Mouse (Mus musculus): ENCODE measurements around the gene Spg21. TPM values are rescaled to one million over a fixed set of nuclear protein-coding genes. Genes with fewer than 3 reads are reported as not detected.

The Spg21 gene
- polyA plus RNA-seq, 1 experiment from 2014 or later, result 99.2 TPM

- Histone ChIP-seq H3K27ac (ENCODE audit: low read length) (no peak overlapping the region), H3K4me1 (replicated peaks; ENCODE audit: control insufficient read depth, insufficient read depth, low read length) (peaks cover 12% of the 10 kb centered on the region; the same call in 1 of the 2 replicates), H3K4me2 (ENCODE audit: low read depth, low read length) (no peak overlapping the region), H3K4me3 (ENCODE audit: low read length) (no peak overlapping the region), H3K9ac (ENCODE audit: low read length) (no peak overlapping the region), H3K9me3 (ENCODE audit: control insufficient read depth, low read length) (no peaks in the 10 kb centered on the region), H3K27me3 (ENCODE audit: control insufficient read depth, insufficient read depth, low read depth, low read length) (no peaks in the 10 kb centered on the region), H3K36me3 (ENCODE audit: control insufficient read depth, insufficient read depth, low read length) (no peaks in the 10 kb centered on the region)
- peak; percentile 59 for ATAC-seq (ENCODE audit: low read depth)
- WGBS, result 37% methylated on average over 8 of the region's 8 CpGs
Measured at GRCm38 (mm10) chr9:65502146-65502545, 41.4 kb downstream of the Spg21 start.

DNA sequence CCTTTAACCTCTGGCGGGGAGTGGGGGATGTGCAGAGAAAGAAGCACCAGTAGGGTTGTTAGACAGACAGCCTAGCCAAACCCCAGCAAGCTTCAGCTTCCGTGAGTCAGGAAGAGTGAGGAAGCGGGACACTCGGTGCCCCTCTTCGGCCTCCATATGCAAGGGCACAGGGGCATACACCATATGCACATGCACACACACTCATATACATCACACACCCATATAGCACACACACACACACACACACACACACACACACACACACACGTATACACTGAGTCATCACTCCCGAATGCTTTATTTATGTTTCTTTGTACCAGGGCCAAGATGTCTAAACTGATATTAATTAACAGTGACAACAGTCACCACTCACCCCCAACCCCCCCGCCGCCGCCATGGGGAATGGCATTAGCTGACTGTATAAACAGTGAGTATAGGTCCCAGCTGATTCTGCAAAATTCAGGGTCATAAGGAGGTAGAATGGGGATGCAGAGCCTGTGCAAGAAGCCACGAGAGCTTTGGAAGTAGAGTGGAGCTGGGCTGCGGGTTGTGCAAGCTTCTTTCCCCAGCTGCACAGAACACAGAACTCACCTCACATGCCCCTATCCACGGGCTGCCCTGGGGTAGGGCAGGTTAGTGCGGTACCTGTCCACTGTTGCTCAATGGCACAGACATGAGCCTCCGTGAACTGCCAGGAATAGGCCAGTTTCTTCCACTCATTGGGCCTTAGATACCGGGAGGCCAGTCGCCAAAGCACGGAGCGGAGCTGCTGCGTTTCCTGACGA lies 42.2 kb downstream of the Spg21 start:
- Histone ChIP-seq H3K4me1 (replicated peaks; ENCODE audit: control insufficient read depth, insufficient read depth, low read length) (peaks cover 12% of the 10 kb centered on the region; the same call in 1 of the 2 replicates), H3K36me3 (ENCODE audit: control insufficient read depth, insufficient read depth, low read length) (no peaks in the 10 kb centered on the region), H3K9ac (ENCODE audit: low read length) (no peak overlapping the region), H3K4me3 (ENCODE audit: low read length) (no peak overlapping the region), H3K27ac (ENCODE audit: low read length) (no peak overlapping the region), H3K27me3 (ENCODE audit: control insufficient read depth, insufficient read depth, low read depth, low read length) (no peaks in the 10 kb centered on the region), H3K9me3 (ENCODE audit: control insufficient read depth, low read length) (no peaks in the 10 kb centered on the region), H3K4me2 (ENCODE audit: low read depth, low read length) (no peak overlapping the region)
- 50% methylated on average over 21 of the region's 21 CpGs for WGBS
- peak; percentile 80 for ATAC-seq (ENCODE audit: low read depth)

GRCm38 (mm10) chr9:65508449-65508848 lies 47.7 kb downstream of the Spg21 start:
- Histone ChIP-seq H3K4me1 (replicated peaks; ENCODE audit: control insufficient read depth, insufficient read depth, low read length) (no peaks in the 10 kb centered on the region; the same call in 1 of the 2 replicates), H3K27ac (ENCODE audit: low read length) (no peak overlapping the region), H3K36me3 (ENCODE audit: control insufficient read depth, insufficient read depth, low read length) (no peaks in the 10 kb centered on the region), H3K27me3 (ENCODE audit: control insufficient read depth, insufficient read depth, low read depth, low read length) (no peaks in the 10 kb centered on the region), H3K4me3 (ENCODE audit: low read length) (no peak overlapping the region), H3K4me2 (ENCODE audit: low read depth, low read length) (no peak overlapping the region), H3K9ac (ENCODE audit: low read length) (no peak overlapping the region), H3K9me3 (ENCODE audit: control insufficient read depth, low read length) (no peaks in the 10 kb centered on the region)
- no peak for ATAC-seq (ENCODE audit: low read depth)
- 21% methylated on average over 7 of the region's 7 CpGs for WGBS

GRCm38 (mm10) chr9:65512520-65512919 lies 51.8 kb downstream of the Spg21 start:
- WGBS, result 64% methylated on average over 3 of the region's 3 CpGs
- no peak overlapping the region for H3K4me2 ChIP-seq (ENCODE audit: low read depth, low read length)
- no peak overlapping the region for H3K9ac ChIP-seq (ENCODE audit: low read length)
- H3K27me3 ChIP-seq (ENCODE audit: control insufficient read depth, insufficient read depth, low read depth, low read length), result no peaks in the 10 kb centered on the region
- no peaks in the 10 kb centered on the region for H3K9me3 ChIP-seq (ENCODE audit: control insufficient read depth, low read length)
- no peaks in the 10 kb centered on the region; the same call in 1 of the 2 replicates for H3K4me1 ChIP-seq (replicated peaks; ENCODE audit: control insufficient read depth, insufficient read depth, low read length)
- no peaks in the 10 kb centered on the region for H3K36me3 ChIP-seq (ENCODE audit: control insufficient read depth, insufficient read depth, low read length)
- ATAC-seq (ENCODE audit: low read depth), result no peak
- H3K4me3 ChIP-seq (ENCODE audit: low read length), result no peak overlapping the region
- no peak overlapping the region for H3K27ac ChIP-seq (ENCODE audit: low read length)

DNA sequence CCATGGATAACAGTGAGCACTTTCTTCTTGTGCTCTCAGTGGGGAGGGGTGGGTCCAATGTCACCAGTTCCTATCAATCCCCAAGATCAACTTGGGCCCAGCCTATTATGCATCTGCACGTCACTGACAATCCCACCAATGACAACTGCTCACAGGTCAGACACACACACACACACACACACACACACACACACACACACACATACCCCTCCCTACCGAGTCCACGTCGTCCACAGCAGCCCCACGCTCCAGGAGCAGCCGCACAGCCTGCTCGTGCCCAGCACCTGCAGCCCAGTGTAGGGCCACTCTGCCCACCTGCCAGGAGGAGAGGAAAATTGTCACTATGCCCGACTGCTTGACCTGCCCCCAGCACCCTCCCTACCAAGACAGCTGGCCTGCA lies 53.7 kb downstream of the Spg21 start:
- WGBS, result 68% methylated on average over 8 of the region's 8 CpGs

GRCm38 (mm10) chr9:65514851-65515261 lies 54.1 kb downstream of the Spg21 start:
- Histone ChIP-seq H3K27ac (ENCODE audit: low read length) (no peak overlapping the region), H3K4me1 (replicated peaks; ENCODE audit: control insufficient read depth, insufficient read depth, low read length) (0 out of 2 replicates have a peak, but pooled peaks cover under 1% of the 10 kb centered on the region), H3K9me3 (ENCODE audit: control insufficient read depth, low read length) (no peaks in the 10 kb centered on the region), H3K4me3 (ENCODE audit: low read length) (no peak overlapping the region), H3K27me3 (ENCODE audit: control insufficient read depth, insufficient read depth, low read depth, low read length) (peaks cover under 1% of the 10 kb centered on the region; the same call in 1 of the 2 replicates), H3K4me2 (ENCODE audit: low read depth, low read length) (no peak overlapping the region), H3K36me3 (ENCODE audit: control insufficient read depth, insufficient read depth, low read length) (no peaks in the 10 kb centered on the region), H3K9ac (ENCODE audit: low read length) (no peak overlapping the region)
- ATAC-seq (ENCODE audit: low read depth), result no peak
- 45% methylated on average over 3 of the region's 3 CpGs for whole genome bisulfite sequencing

More for the DNA sequence above, 53.7 kb downstream of the Spg21 start:
- ATAC-seq (ENCODE audit: low read depth), result no peak
- Histone ChIP-seq H3K27ac (ENCODE audit: low read length) (no peak overlapping the region), H3K4me3 (ENCODE audit: low read length) (no peak overlapping the region), H3K4me1 (replicated peaks; ENCODE audit: control insufficient read depth, insufficient read depth, low read length) (no peaks in the 10 kb centered on the region), H3K36me3 (ENCODE audit: control insufficient read depth, insufficient read depth, low read length) (no peaks in the 10 kb centered on the region), H3K27me3 (ENCODE audit: control insufficient read depth, insufficient read depth, low read depth, low read length) (no peaks in the 10 kb centered on the region), H3K4me2 (ENCODE audit: low read depth, low read length) (no peak overlapping the region), H3K9ac (ENCODE audit: low read length) (no peak overlapping the region), H3K9me3 (ENCODE audit: control insufficient read depth, low read length) (no peaks in the 10 kb centered on the region)

GRCm38 (mm10) chr9:65519807-65520504 lies 59.2 kb downstream of the Spg21 start, which contains the start of gene Ankdd1a:
TSS of gene Ankdd1a (minus strand) at chr9:65520193.
- Histone ChIP-seq H3K4me3 (ENCODE audit: low read length) (peak within 1 kb of the TSS; percentile 27), H3K27me3 (ENCODE audit: control insufficient read depth, insufficient read depth, low read depth, low read length) (peaks cover 2% of the 10 kb centered on the region; the same call in 1 of the 2 replicates), H3K4me1 (replicated peaks; ENCODE audit: control insufficient read depth, insufficient read depth, low read length) (peaks cover 4% of the 10 kb centered on the region; the same call in 1 of the 2 replicates), H3K36me3 (ENCODE audit: control insufficient read depth, insufficient read depth, low read length) (no peaks in the 10 kb centered on the region), H3K9me3 (ENCODE audit: control insufficient read depth, low read length) (no peaks in the 10 kb centered on the region), H3K4me2 (ENCODE audit: low read depth, low read length) (peak within 1 kb of the TSS; percentile 54), H3K9ac (ENCODE audit: low read length) (peak within 1 kb of the TSS; percentile 47), H3K27ac (ENCODE audit: low read length) (no peak within 1 kb of the TSS)
- ATAC-seq (ENCODE audit: low read depth), result peak; percentile 42
- 8% methylated on average over 22 of the region's 25 CpGs for WGBS

DNA sequence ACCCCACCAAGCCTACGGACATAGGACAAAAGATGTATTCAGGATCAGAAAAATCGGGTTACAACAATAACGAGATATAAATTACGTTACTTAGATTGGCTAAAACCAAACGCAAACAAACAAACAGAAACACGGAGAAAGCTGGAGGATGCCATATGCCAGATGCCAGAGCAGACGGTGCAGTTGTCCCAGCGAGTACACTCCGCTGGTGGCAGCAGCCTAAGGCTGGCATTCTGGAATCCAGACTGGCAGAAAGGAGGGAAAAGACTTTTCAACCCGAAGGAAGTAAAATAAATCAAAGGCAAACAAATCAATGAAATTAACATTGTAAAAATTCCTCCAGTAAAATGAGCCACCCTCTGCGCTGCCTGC lies 59.7 kb downstream of the Spg21 start:
- Histone ChIP-seq H3K27ac (ENCODE audit: low read length) (no peak overlapping the region), H3K4me1 (replicated peaks; ENCODE audit: control insufficient read depth, insufficient read depth, low read length) (peaks cover 4% of the 10 kb centered on the region; the same call in 1 of the 2 replicates), H3K4me2 (ENCODE audit: low read depth, low read length) (peak overlapping the region; percentile 54), H3K36me3 (ENCODE audit: control insufficient read depth, insufficient read depth, low read length) (no peaks in the 10 kb centered on the region), H3K4me3 (ENCODE audit: low read length) (peak overlapping the region; percentile 27), H3K9ac (ENCODE audit: low read length) (no peak overlapping the region), H3K9me3 (ENCODE audit: control insufficient read depth, low read length) (no peaks in the 10 kb centered on the region), H3K27me3 (ENCODE audit: control insufficient read depth, insufficient read depth, low read depth, low read length) (peaks cover 2% of the 10 kb centered on the region; the same call in 1 of the 2 replicates)
- WGBS, result 12% methylated on average over 11 of the region's 11 CpGs
- ATAC-seq (ENCODE audit: low read depth), result no peak
